Mouse (Mus musculus) heart, embryonic 12.5 days (tissue): ENCODE data around the gene Ocln. TPM values are rescaled to one million over a fixed set of nuclear protein-coding genes. Genes with fewer than 3 reads are reported as not detected.
A peak's percentile ranks its signal among the peaks of the same experiment; 100 is the strongest.
"Not testable (repeated sequence)": the region's sequence is repeated elsewhere in the genome, so short reads cannot be mapped to it uniquely, and the experiment has no call there.

Experiments used
- ATAC-seq: fragments of 200-750 bp; cut with Nextera tagmentation; 2 replicates; pipeline ENCODE4 v1.8.0; 2017; ENCODE audit warnings: moderate TSS enrichment, moderate library complexity; ENCODE audit not compliant: insufficient number of reproducible peaks, low FRiP score
- H3K27ac ChIP-seq: fragments of 300-500 bp; sonication (generic); 2 replicates; pipeline ENCODE4 v1.5.1; 2016; ENCODE audit warnings: mild to moderate bottlenecking, moderate library complexity; ENCODE audit not compliant: poor library complexity, severe bottlenecking
- H3K27me3 ChIP-seq: fragments of 300-500 bp; sonication (generic); replicated peaks from 2 replicates; pipeline ENCODE4 v1.6.1; 2016; ENCODE audit warnings: mild to moderate bottlenecking, moderate library complexity
- H3K36me3 ChIP-seq: fragments of 300-500 bp; sonication (generic); 2 replicates; pipeline ENCODE4 v1.6.1; 2016; ENCODE audit warnings: mild to moderate bottlenecking, moderate library complexity
- H3K4me1 ChIP-seq: fragments of 300-500 bp; sonication (generic); replicated peaks from 2 replicates; pipeline ENCODE4 v1.6.1; 2016; ENCODE audit warnings: mild to moderate bottlenecking
- H3K4me2 ChIP-seq: fragments of 300-500 bp; sonication (generic); 2 replicates; pipeline ENCODE4 v1.6.1; 2016; ENCODE audit warnings: mild to moderate bottlenecking, moderate library complexity
- H3K4me3 ChIP-seq: fragments of 300-500 bp; sonication (generic); 2 replicates; pipeline ENCODE4 v1.5.1; 2016; ENCODE audit warnings: mild to moderate bottlenecking
- H3K9ac ChIP-seq: fragments of 300-500 bp; sonication (generic); 2 replicates; pipeline ENCODE4 v1.6.1; 2016; ENCODE audit warnings: mild to moderate bottlenecking, moderate library complexity
- H3K9me3 ChIP-seq: fragments of 300-500 bp; sonication (generic); replicated peaks from 2 replicates; pipeline ENCODE4 v1.6.1; 2016; ENCODE audit warnings: mild to moderate bottlenecking, moderate library complexity
- WGBS: fragments of 180-500 bp; shearing (Covaris S2); methylation state at CpG from one replicate; pipeline ENCODE4 v1.1.7; 2016; 5-methylcytosine and 5-hydroxymethylcytosine counted together
- polyA plus RNA-seq: library from polyadenylated mRNA; unstranded; fragments of >200 nt; fragmentation: Nextera tagmentation; extraction: Ambion mirVana; gene quantifications from 2 replicates; pipeline ENCODE4 v1.2.1, GENCODE M21; 2016

Ocln gene
- polyA plus RNA-seq, 1 experiment from 2014 or later: 1.6 TPM

DNA sequence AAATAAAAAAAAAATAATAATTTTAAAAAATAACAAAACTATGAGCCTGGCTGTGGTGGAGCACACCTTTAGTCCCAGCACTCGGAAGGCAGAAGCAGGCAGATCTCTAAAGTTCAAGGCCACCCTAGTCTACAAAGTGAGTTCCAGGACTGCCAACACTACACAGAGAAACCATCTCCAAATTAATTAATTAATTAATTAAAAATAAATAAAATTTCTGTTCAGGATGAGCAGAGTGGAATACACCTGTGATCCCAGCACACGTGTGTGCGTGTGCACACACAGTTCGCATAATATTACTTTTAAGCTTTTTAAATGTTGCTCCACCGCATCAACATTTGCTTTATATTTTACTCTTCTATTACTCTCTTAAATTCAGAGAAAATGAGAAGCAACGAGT is 60.9 kb downstream of the Ocln start:
- 18% methylated on average over 6 of the region's 6 CpGs for WGBS
- H3K9me3 ChIP-seq: no peaks in the 10 kb centered on the region
- H3K4me2 ChIP-seq: peak overlapping the region; percentile 76
- H3K4me1 ChIP-seq: peaks cover 13% of the 10 kb centered on the region
- peak overlapping the region; percentile 98 for H3K4me3 ChIP-seq
- ATAC-seq: no peak
- H3K27me3 ChIP-seq: no peaks in the 10 kb centered on the region
- peaks cover 25% of the 10 kb centered on the region for H3K36me3 ChIP-seq
- H3K9ac ChIP-seq: peak overlapping the region; percentile 93
- H3K27ac ChIP-seq: no peak overlapping the region

DNA sequence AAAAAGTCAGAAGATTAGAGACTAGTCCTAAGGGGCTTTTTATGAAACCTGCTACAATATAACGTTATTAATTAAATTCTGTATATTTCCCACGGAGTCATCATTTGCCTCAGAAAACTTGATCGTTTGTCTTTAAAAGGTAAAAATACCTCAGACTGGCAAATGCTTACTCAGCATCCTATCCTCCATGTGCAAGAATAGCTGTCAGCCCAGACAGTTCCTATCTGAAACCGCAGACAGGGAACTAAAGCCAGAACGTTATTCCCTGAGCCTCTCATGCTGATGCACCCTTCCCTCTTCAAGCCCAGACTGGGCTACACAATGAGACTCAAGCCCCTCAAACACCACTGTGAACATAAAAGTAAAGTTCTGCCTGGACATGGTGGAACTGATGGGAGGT is 62.1 kb downstream of the Ocln start:
- no peak for ATAC-seq
- Histone ChIP-seq H3K9ac (no peak overlapping the region), H3K4me1 (peaks cover 13% of the 10 kb centered on the region), H3K4me2 (no peak overlapping the region), H3K4me3 (no peak overlapping the region), H3K9me3 (no peaks in the 10 kb centered on the region), H3K36me3 (peaks cover 29% of the 10 kb centered on the region), H3K27ac (no peak overlapping the region), H3K27me3 (no peaks in the 10 kb centered on the region)
- WGBS: 83% methylated on average over 5 of the region's 5 CpGs

DNA sequence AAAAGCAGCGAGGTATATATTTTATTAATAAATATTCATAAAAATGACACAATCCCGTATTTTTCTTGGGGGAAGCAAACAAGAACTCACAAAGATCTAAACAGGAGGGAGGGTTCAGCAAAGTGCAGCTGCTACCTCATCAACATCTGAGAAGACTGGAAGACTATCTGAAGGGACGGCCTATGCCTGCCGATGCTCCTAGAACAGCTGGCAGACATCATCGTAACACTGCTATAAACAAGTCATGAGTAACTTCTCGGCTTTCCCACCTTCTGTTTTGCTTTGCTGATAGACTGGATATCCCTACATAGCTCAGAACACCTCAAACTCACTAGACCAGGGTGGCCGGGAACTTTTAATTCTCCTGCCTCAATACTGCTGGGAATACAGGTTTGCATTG is 68.9 kb downstream of the Ocln start:
- Histone ChIP-seq H3K4me1 (no peaks in the 10 kb centered on the region), H3K4me3 (no peak overlapping the region), H3K36me3 (peaks cover 59% of the 10 kb centered on the region), H3K9ac (no peak overlapping the region), H3K27me3 (no peaks in the 10 kb centered on the region), H3K4me2 (no peak overlapping the region), H3K27ac (no peak overlapping the region), H3K9me3 (no peaks in the 10 kb centered on the region)
- ATAC-seq: no peak
- 88% methylated on average over 7 of the region's 7 CpGs for WGBS

DNA sequence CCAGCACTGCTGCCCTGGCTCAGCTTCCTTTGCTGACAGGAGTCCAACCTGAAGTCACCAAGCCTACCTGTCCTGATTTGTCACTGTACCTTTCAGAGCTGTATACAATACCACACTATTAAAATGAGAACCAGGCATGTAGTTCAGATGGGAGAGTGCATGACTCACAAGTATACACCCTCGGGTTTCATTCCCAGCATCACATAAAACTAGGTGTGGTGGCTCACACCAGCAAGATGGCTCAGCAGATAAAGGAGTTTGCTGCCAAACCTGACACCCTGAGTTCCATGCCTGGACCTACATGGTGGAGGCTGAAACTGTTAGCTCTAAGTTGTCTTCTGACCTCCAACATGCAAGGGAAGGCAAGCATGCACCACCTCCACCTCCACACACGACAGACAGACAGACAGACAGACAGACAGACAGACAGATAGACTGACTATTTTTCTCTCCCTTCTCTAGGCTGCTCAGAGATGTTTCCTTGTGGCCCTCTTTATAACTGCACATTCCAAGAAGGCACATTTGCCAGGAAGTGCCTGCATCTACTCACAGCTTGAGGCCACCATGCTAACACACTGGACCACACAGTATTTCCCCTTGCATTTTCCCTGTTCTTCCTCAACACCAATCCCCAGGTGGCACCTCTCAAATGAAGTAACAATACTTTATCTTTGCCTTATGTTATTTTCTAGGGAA is 88.8 kb downstream of the Ocln start:
- no peak overlapping the region for H3K27ac ChIP-seq
- H3K4me1 ChIP-seq: no peaks in the 10 kb centered on the region
- H3K9ac ChIP-seq: no peak overlapping the region
- ATAC-seq: no peak
- H3K27me3 ChIP-seq: no peaks in the 10 kb centered on the region
- H3K36me3 ChIP-seq: peaks cover 54% of the 10 kb centered on the region
- H3K9me3 ChIP-seq: no peaks in the 10 kb centered on the region
- WGBS: 81% methylated on average over 2 of the region's 2 CpGs
- no peak overlapping the region for H3K4me2 ChIP-seq
- no peak overlapping the region for H3K4me3 ChIP-seq

DNA sequence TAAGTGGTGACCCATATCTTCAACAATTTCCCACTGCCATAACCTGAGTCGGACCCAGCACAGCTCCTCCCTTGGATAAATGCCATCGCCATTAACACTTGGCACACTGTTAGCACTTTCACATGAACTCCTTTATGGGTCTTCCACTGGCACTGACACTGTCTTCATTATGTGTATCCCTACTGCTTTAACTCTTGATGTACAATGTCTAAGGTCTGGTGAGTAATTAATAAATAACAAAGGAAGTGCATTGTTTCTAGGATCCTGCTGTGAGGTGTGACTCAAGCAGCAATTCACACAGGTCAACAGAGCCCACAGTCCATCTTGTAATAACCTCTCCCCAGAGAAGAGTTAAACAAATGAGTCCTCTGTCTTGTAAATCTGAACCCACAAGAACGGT is 91.2 kb downstream of the Ocln start:
- WGBS: 79% methylated on average over 3 of the region's 3 CpGs
- ATAC-seq: no peak

DNA sequence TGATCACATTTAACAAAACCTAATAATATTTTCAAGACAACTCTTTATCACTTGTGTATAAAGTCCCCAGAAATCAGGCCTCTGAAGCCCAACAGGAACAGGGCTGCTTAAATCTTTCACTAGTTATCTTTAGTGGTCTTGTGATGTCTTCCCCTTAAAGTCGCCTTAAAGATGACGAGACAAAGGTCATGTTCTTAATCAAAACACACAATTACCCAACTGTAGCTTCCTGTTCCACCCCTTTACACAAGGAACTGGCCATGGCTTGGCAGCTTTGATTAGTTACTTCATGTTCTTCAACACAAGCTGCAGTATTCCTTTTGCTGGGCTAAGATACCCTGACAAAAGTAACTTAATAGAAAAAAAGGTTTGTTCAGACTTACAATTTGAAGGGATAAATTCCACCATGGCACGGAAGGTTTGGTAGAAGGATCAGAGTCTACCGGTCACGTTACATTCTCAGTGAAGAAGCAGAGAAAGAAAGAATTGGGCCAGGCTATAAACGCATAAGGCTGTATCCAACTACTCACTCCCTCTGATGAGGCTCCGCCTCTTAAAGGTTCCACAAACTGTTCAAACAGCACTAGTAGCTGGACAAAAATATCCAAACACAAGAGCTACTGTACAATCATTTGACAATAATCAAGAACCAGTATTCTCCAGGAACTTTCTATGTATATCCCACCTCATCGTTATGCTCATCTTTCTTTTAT is 99.9 kb downstream of the Ocln start, which contains the start of gene Naip1:
Naip1 (minus strand) TSS at position 455 of the 713 bp plus-strand sequence.
- WGBS: 71% methylated on average over 8 of the region's 8 CpGs
- H3K4me2 ChIP-seq, H3K27ac ChIP-seq, H3K9me3 ChIP-seq, H3K9ac ChIP-seq, H3K27me3 ChIP-seq, ATAC-seq, H3K4me1 ChIP-seq, H3K36me3 ChIP-seq, H3K4me3 ChIP-seq: not testable (repeated sequence)

More for the DNA sequence above, 91.2 kb downstream of the Ocln start:
- no peaks in the 10 kb centered on the region for H3K4me1 ChIP-seq
- H3K4me3 ChIP-seq: no peak overlapping the region
- H3K36me3 ChIP-seq: peaks cover 36% of the 10 kb centered on the region
- H3K9me3 ChIP-seq: no peaks in the 10 kb centered on the region
- no peak overlapping the region for H3K9ac ChIP-seq
- H3K27ac ChIP-seq: no peak overlapping the region
- H3K4me2 ChIP-seq: no peak overlapping the region
- no peaks in the 10 kb centered on the region for H3K27me3 ChIP-seq

DNA sequence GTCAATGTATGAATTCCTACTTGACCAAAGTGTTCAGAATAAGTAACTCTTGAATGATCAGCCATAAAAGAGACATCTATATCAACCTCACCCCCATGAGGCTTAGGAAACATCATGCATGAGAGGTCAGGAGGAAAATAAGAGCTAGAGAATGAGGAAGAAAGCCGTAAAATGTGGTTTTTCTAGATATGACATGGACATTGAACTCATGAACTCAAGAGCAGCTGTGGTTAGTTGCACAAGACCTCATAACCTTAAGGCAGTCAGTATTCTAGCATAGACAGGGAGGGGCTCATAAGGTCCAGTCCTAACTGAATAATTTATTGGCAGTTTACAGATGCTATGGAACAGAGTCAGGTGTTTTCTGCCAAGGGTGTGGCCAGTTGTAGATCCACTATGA is 103.0 kb downstream of the Ocln start:
- WGBS: 87% methylated on average over 1 of the region's 1 CpGs
- Histone ChIP-seq H3K4me3 (no peak overlapping the region), H3K27me3 (no peaks in the 10 kb centered on the region), H3K4me1 (no peaks in the 10 kb centered on the region), H3K27ac (no peak overlapping the region), H3K36me3 (no peaks in the 10 kb centered on the region), H3K9me3 (no peaks in the 10 kb centered on the region), H3K9ac (no peak overlapping the region), H3K4me2 (no peak overlapping the region)
- no peak for ATAC-seq

Other genes with a start within 250 kb of the Ocln start
- 0.06 and 0.15 TPM in 2 replicates for gene Naip6, start 235.0 kb downstream of the Ocln start, polyA plus RNA-seq
- gene Naip1, start 99.8 kb downstream of the Ocln start, polyA plus RNA-seq: not detected in 2 replicates
- gene Gtf2h2, start 60.1 kb downstream of the Ocln start, polyA plus RNA-seq: 53.3 and 56.2 TPM in 2 replicates
- gene Marveld2, start 64.3 kb upstream of the Ocln start, polyA plus RNA-seq: 3.6 and 4.4 TPM in 2 replicates
- 216 and 219 TPM in 2 replicates for gene Ak6, start 98.3 kb upstream of the Ocln start, polyA plus RNA-seq
- 27.3 and 28.7 TPM in 2 replicates for gene Rad17, start 98.3 kb upstream of the Ocln start, polyA plus RNA-seq
- 9.7 and 11.3 TPM in 2 replicates for gene Taf9, start 98.9 kb upstream of the Ocln start, polyA plus RNA-seq
- gene Ccdc125, start 117.0 kb upstream of the Ocln start, polyA plus RNA-seq: 4.6 and 4.8 TPM in 2 replicates
- gene Cdk7, start 178.2 kb upstream of the Ocln start, polyA plus RNA-seq: 76.6 and 77.0 TPM in 2 replicates
- 256 TPM in 2 replicates for gene Mrps36, start 191.9 kb upstream of the Ocln start, polyA plus RNA-seq
- 21.8 and 24.0 TPM in 2 replicates for gene Cenph, start 223.2 kb upstream of the Ocln start, polyA plus RNA-seq
- gene Ccnb1, start 233.9 kb upstream of the Ocln start, polyA plus RNA-seq: 214 and 218 TPM in 2 replicates